Mouse (Mus musculus): Measurements from ENCODE around the gene Rbm34. TPM values are rescaled to one million over a fixed set of nuclear protein-coding genes. Genes with fewer than 3 reads are reported as not detected.

Rbm34 gene
- polyA plus RNA-seq, 1 experiment from 2014 or later = 24.8 TPM

- peaks cover 27% of the 10 kb centered on the region for H3K36me3 ChIP-seq (replicated peaks)
- no peaks in the 10 kb centered on the region for H3K27me3 ChIP-seq (replicated peaks)
- ATAC-seq (replicated peaks) = no peak
- H3K9me3 ChIP-seq = no peaks in the 10 kb centered on the region
- H3K9ac ChIP-seq = no peak overlapping the region
- H3K27ac ChIP-seq = no peak overlapping the region
- H3K4me2 ChIP-seq = no peak overlapping the region
- WGBS = 82% methylated on average over 2 of the region's 2 CpGs
- H3K4me3 ChIP-seq = no peak overlapping the region
- H3K4me1 ChIP-seq = peaks cover 11% of the 10 kb centered on the region
Observed at GRCm38 (mm10) chr8:126949527-126949926, 21.3 kb downstream of the Rbm34 start.

- no peak for ATAC-seq (replicated peaks)
- no peaks in the 10 kb centered on the region for H3K9me3 ChIP-seq
- peak overlapping the region; percentile 93 for H3K4me2 ChIP-seq
- peak overlapping the region; percentile 80; the same call in 1 of the 2 replicates for H3K27ac ChIP-seq
- no peak overlapping the region; the same call in 1 of the 2 replicates for H3K4me3 ChIP-seq
- 84% methylated on average over 7 of the region's 7 CpGs for WGBS
- peaks cover 31% of the 10 kb centered on the region for H3K4me1 ChIP-seq
- no peak overlapping the region for H3K9ac ChIP-seq
- H3K36me3 ChIP-seq (replicated peaks) = peaks cover 15% of the 10 kb centered on the region
- no peaks in the 10 kb centered on the region for H3K27me3 ChIP-seq (replicated peaks)
Observed at GRCm38 (mm10) chr8:126946444-126946843, 24.4 kb downstream of the Rbm34 start.

- Histone ChIP-seq H3K27me3 (replicated peaks) (no peaks in the 10 kb centered on the region), H3K4me3 (peak within 1 kb of the TSS; percentile 65), H3K27ac (peak within 1 kb of the TSS; percentile 80), H3K9ac (peak within 1 kb of the TSS; percentile 71), H3K4me1 (peaks cover 34% of the 10 kb centered on the region), H3K4me2 (peak within 1 kb of the TSS; percentile 93), H3K36me3 (replicated peaks) (peaks cover 12% of the 10 kb centered on the region), H3K9me3 (no peaks in the 10 kb centered on the region)
- 0% methylated on average over 48 of the region's 48 CpGs for WGBS
- peak; percentile 94 for ATAC-seq (replicated peaks)
Observed at GRCm38 (mm10) chr8:126945730-126946163, 25.1 kb downstream of the Rbm34 start, which contains the start of gene Tomm20. Gene Tomm20 (minus strand): TSS chr8:126945844.

DNA sequence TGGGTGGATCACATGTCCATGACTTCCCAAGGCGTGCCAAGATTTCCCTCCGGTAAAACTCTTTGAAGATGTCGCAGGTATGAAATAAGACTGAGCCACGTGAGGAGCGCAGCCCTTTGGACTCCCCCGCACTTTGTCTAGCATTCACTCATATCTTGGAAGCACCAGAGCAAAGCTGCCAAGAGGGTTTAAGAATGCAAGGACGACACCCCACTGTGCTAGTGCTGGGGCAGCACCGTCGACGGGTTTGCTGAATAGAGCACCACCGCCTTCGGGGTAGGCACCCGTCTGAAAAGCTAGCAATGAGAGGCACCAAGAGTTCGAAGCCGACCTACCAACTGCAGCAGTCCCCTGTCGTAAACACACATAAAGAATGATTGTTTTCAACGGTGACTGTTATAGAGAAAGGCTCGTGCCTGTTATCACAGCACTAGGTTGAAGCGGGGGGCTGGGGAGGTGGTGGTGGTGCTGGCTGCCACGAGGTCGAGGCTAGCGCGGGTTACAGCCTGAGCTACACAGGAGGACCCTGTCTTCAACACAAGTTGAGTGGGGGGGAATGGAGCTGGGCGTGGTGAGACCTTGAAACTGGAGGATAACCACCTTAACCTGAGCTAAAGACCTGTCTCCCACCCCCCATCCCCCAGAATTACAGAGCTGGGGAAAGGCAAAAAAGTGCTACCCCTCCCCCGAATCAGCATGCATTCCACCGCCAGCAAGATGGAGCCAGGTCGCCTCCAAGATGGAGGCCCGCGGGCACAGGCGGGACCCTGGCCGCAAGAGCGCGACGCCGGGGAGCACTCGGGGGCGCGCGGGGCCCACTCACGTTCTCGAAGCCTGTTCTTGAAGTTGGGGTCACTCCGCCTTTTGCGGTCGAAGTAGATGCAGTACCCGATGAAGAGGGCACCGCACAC lies 25.8 kb downstream of the Rbm34 start:
- ATAC-seq (replicated peaks) = peak; percentile 71
- H3K4me3 ChIP-seq = peak overlapping the region; percentile 65
- H3K9me3 ChIP-seq = no peaks in the 10 kb centered on the region
- WGBS = under 1% methylated on average over 46 of the region's 46 CpGs
- H3K4me2 ChIP-seq = peak overlapping the region; percentile 93
- H3K9ac ChIP-seq = peak overlapping the region; percentile 71
- peak overlapping the region; percentile 80 for H3K27ac ChIP-seq
- peaks cover 34% of the 10 kb centered on the region for H3K4me1 ChIP-seq
- H3K27me3 ChIP-seq (replicated peaks) = no peaks in the 10 kb centered on the region
- H3K36me3 ChIP-seq (replicated peaks) = peaks cover 5% of the 10 kb centered on the region; the same call in 1 of the 2 replicates

DNA sequence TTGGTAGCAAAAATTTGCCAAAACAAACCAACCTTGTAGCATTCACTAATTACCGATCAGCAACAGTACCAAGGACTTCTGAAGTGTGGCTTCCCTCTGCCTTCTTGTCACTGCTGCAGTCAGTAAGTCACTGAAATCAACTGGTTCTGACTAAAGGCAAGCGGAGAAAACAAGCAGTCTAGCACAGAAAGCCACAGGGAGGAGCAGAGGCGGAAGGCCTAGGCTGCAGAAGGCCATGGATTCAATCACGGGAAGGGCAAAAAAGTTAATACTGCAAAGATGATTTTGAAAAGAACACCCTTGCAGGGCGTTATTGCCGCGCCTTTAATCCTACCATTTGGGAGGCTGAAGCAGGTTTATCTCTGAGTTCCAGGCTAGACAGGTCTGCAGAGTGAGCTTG lies 27.3 kb downstream of the Rbm34 start:
- WGBS = 91% methylated on average over 7 of the region's 7 CpGs
- H3K4me2 ChIP-seq = peak overlapping the region; percentile 93; the same call in 1 of the 2 replicates

DNA sequence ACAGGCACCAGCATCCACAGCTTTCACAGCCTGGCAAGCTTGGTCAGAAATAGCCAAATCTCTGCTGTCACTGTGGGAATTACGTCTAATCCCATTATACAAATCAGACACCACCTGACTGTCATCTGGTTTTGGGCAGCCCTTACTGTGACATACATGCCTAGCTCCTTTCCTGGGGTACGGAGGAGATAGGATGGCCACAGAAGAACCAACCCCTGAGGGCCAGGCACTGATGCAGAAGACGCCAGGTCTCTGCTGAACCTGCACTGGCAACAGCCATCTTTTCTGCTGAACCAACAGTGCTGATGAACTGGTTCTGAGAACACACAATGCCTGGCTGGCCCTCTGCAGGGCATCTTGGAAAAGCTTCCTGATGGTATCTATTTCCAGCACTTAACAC lies 33.5 kb downstream of the Rbm34 start:
- no peak overlapping the region for H3K27ac ChIP-seq
- H3K27me3 ChIP-seq (replicated peaks) = no peaks in the 10 kb centered on the region
- no peaks in the 10 kb centered on the region for H3K9me3 ChIP-seq
- no peak for ATAC-seq (replicated peaks)
- H3K36me3 ChIP-seq (replicated peaks) = peaks cover 41% of the 10 kb centered on the region
- H3K4me2 ChIP-seq = no peak overlapping the region
- H3K4me3 ChIP-seq = no peak overlapping the region
- peaks cover 10% of the 10 kb centered on the region; the same call in 1 of the 2 replicates for H3K4me1 ChIP-seq
- no peak overlapping the region for H3K9ac ChIP-seq
- WGBS = 82% methylated on average over 3 of the region's 3 CpGs

More for the DNA sequence above, 27.3 kb downstream of the Rbm34 start:
- ATAC-seq (replicated peaks) = no peak
- H3K4me3 ChIP-seq = no peak overlapping the region
- no peaks in the 10 kb centered on the region for H3K27me3 ChIP-seq (replicated peaks)
- no peak overlapping the region for H3K27ac ChIP-seq
- no peaks in the 10 kb centered on the region for H3K9me3 ChIP-seq
- no peak overlapping the region for H3K9ac ChIP-seq
- H3K36me3 ChIP-seq (replicated peaks) = peaks cover 10% of the 10 kb centered on the region; the same call in 1 of the 2 replicates
- peaks cover 34% of the 10 kb centered on the region for H3K4me1 ChIP-seq

- Histone ChIP-seq H3K27ac (no peak overlapping the region), H3K9me3 (no peaks in the 10 kb centered on the region), H3K36me3 (replicated peaks) (peaks cover 42% of the 10 kb centered on the region), H3K4me1 (no peaks in the 10 kb centered on the region), H3K9ac (no peak overlapping the region), H3K4me3 (no peak overlapping the region), H3K27me3 (replicated peaks) (no peaks in the 10 kb centered on the region), H3K4me2 (no peak overlapping the region)
- ATAC-seq (replicated peaks) = no peak
Observed at GRCm38 (mm10) chr8:126935932-126936331, 34.9 kb downstream of the Rbm34 start.

GRCm38 (mm10) chr8:126935387-126935786 lies 35.5 kb downstream of the Rbm34 start:
- 97% methylated on average over 2 of the region's 2 CpGs for WGBS
- Histone ChIP-seq H3K4me2 (no peak overlapping the region), H3K27me3 (replicated peaks) (no peaks in the 10 kb centered on the region), H3K4me1 (no peaks in the 10 kb centered on the region), H3K36me3 (replicated peaks) (peaks cover 42% of the 10 kb centered on the region), H3K4me3 (no peak overlapping the region), H3K9me3 (no peaks in the 10 kb centered on the region), H3K9ac (no peak overlapping the region), H3K27ac (no peak overlapping the region)
- ATAC-seq (replicated peaks) = no peak

DNA sequence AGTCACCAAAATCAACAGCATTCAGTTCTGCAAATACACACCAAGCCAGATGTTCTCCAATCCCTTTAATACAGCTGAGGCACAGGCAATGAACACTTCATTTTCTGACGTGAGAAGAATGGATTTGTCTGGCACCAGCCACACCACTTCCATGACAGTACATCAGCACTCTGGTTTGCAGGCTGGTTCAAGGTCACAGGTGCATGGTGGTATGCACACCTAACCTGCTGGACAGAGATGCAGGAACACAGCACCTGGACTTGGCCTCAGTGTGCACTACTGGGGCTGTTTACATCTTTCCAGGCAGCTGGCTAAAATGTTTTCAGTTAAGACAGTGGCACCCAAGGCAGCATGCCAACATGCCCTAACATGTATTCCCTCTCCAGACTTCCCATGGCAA lies 38.2 kb downstream of the Rbm34 start:
- Histone ChIP-seq H3K4me3 (no peak overlapping the region), H3K36me3 (replicated peaks) (peaks cover 35% of the 10 kb centered on the region), H3K27me3 (replicated peaks) (no peaks in the 10 kb centered on the region), H3K4me2 (no peak overlapping the region), H3K9me3 (no peaks in the 10 kb centered on the region), H3K4me1 (0 out of 2 replicates have a peak, but pooled peaks cover 4% of the 10 kb centered on the region), H3K27ac (no peak overlapping the region), H3K9ac (no peak overlapping the region)
- WGBS = 84% methylated on average over 1 of the region's 1 CpGs
- no peak for ATAC-seq (replicated peaks)

- Histone ChIP-seq H3K36me3 (replicated peaks) (peaks cover 32% of the 10 kb centered on the region), H3K4me1 (0 out of 2 replicates have a peak, but pooled peaks cover 4% of the 10 kb centered on the region), H3K9me3 (no peaks in the 10 kb centered on the region), H3K4me3 (no peak overlapping the region), H3K9ac (no peak overlapping the region), H3K4me2 (no peak overlapping the region), H3K27ac (no peak overlapping the region), H3K27me3 (replicated peaks) (no peaks in the 10 kb centered on the region)
- WGBS = 89% methylated on average over 1 of the region's 1 CpGs
- ATAC-seq (replicated peaks) = no peak
Observed at GRCm38 (mm10) chr8:126932249-126932648, 38.6 kb downstream of the Rbm34 start.

DNA sequence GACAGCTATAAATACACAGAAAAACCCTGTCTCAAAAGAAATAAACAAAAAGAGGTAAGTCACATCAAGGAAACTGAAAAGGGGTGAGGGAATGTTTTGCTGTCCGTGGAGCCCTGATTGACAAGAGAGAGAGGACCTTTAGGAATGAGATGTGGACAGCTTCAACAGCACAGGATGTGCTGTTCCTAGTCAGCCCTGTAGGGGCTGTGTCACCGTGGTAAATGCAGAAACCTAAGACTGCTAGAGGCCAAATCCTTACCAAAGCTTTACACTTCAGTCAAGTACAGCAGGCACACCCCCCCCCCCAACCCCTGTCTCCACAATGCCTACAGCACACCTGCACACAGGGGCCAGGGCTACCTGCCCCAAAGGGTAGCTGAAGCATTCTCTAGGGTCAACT lies 39.2 kb downstream of the Rbm34 start:
- 31% methylated on average over 2 of the region's 2 CpGs for WGBS
- Histone ChIP-seq H3K27me3 (replicated peaks) (no peaks in the 10 kb centered on the region), H3K4me3 (no peak overlapping the region), H3K9me3 (no peaks in the 10 kb centered on the region), H3K27ac (no peak overlapping the region), H3K4me1 (0 out of 2 replicates have a peak, but pooled peaks cover 4% of the 10 kb centered on the region), H3K36me3 (replicated peaks) (peaks cover 27% of the 10 kb centered on the region), H3K9ac (no peak overlapping the region), H3K4me2 (no peak overlapping the region)
- ATAC-seq (replicated peaks) = no peak

GRCm38 (mm10) chr8:126929607-126930161 lies 41.2 kb downstream of the Rbm34 start:
- no peak overlapping the region for H3K9ac ChIP-seq
- ATAC-seq (replicated peaks) = 0 out of 2 replicates have a peak, but pooled peaks have one; percentile 26
- peaks cover 18% of the 10 kb centered on the region for H3K36me3 ChIP-seq (replicated peaks)
- no peak overlapping the region for H3K27ac ChIP-seq
- H3K27me3 ChIP-seq (replicated peaks) = no peaks in the 10 kb centered on the region
- WGBS = 76% methylated on average over 3 of the region's 3 CpGs
- H3K9me3 ChIP-seq = no peaks in the 10 kb centered on the region
- H3K4me3 ChIP-seq = no peak overlapping the region
- 0 out of 2 replicates have a peak, but pooled peaks cover 4% of the 10 kb centered on the region for H3K4me1 ChIP-seq
- no peak overlapping the region for H3K4me2 ChIP-seq

Data from midbrain, embryonic 15.5 days (tissue).